Mouse (Mus musculus) heart, embryonic 11.5 days (tissue): Measurements from ENCODE around the gene Rita1. TPM values are rescaled to one million over a fixed set of nuclear protein-coding genes. Genes with fewer than 3 reads are reported as not detected.

Experiments used
- ATAC-seq: fragments of 200-750 bp; cut with Nextera tagmentation; replicated peaks from 2 replicates; pipeline ENCODE4 v1.8.0; 2017; ENCODE audit warnings: moderate library complexity; ENCODE audit not compliant: insufficient number of reproducible peaks, low FRiP score, low TSS enrichment
- H3K27ac ChIP-seq: fragments of 300-500 bp; sonication (generic); 2 replicates; pipeline ENCODE4 v1.5.1; 2014; ENCODE audit warnings: mild to moderate bottlenecking, low read depth, low read length
- H3K27me3 ChIP-seq: fragments of 300-500 bp; sonication (generic); 2 replicates; pipeline ENCODE4 v1.6.1; 2014; ENCODE audit warnings: mild to moderate bottlenecking, low read length, mixed read lengths; ENCODE audit not compliant: control insufficient read depth, insufficient read depth
- H3K36me3 ChIP-seq: fragments of 300-500 bp; sonication (generic); 2 replicates; pipeline ENCODE4 v1.6.1; 2014; ENCODE audit warnings: mild to moderate bottlenecking, low read length, moderate library complexity, mixed read lengths; ENCODE audit not compliant: control insufficient read depth, insufficient read depth
- H3K4me1 ChIP-seq: fragments of 300-500 bp; sonication (generic); 2 replicates; pipeline ENCODE4 v1.6.1; 2014; ENCODE audit warnings: low read length; ENCODE audit not compliant: control insufficient read depth, insufficient read depth
- H3K4me2 ChIP-seq: fragments of 300-500 bp; sonication (generic); 2 replicates; pipeline ENCODE4 v1.6.1; 2014; ENCODE audit warnings: mild to moderate bottlenecking, moderate library complexity
- H3K4me3 ChIP-seq: fragments of 300-500 bp; sonication (generic); 2 replicates; pipeline ENCODE4 v1.5.1; 2014; ENCODE audit warnings: low read depth, low read length
- H3K9ac ChIP-seq: fragments of 300-500 bp; sonication (generic); 2 replicates; pipeline ENCODE4 v1.6.1; 2014; ENCODE audit warnings: mild to moderate bottlenecking, low read depth, low read length, moderate library complexity
- H3K9me3 ChIP-seq: fragments of 300-500 bp; sonication (generic); replicated peaks from 2 replicates; pipeline ENCODE4 v1.6.1; 2016; ENCODE audit warnings: low read length; ENCODE audit not compliant: control insufficient read depth
- WGBS: fragments of 180-500 bp; shearing (Covaris S2); extraction: QIAGEN DNeasy Blood & Tissue Kit; methylation state at CpG from one replicate; pipeline ENCODE4 v1.1.7; 2014; ENCODE audit not compliant: insufficient replicate concordance; 5-methylcytosine and 5-hydroxymethylcytosine counted together
- polyA plus RNA-seq: library from polyadenylated mRNA; unstranded; fragments of >200 nt; fragmentation: Nextera tagmentation; extraction: Ambion mirVana; gene quantifications from 2 replicates; pipeline ENCODE4 v1.2.1, GENCODE M21; 2014

Rita1 gene
- polyA plus RNA-seq, 1 experiment from 2014 or later, result 5.6 TPM

DNA sequence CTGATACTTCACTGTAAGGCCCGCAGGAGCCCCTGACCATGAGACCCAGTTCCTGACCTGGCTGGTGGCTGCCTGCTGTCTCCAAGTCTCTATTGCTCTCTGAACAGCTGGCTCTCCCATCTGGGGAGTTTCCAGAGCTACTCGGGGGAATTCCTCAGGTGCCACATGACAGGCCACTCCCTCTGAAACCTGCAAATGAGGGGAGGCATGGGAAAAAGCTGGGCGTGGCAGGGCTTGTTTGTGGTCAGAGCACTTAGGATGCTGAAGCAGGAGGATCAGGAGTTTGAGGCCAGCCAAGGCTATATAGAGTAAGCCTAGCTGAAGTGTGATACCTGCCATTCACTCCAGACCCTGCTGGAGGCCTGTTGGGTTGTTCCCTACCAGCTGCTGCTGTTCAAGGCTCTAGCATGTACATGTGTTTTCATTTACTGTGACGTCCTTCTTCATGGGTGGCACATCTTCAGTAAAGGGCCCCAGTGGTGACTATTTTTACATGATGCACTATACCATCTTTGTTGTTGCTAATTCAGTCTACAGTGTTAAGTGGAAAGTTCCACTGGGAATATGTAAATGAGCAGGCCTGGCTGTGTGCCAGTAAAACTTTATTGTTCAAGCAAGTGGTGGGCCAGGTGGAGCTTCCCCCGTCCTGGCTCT lies 9.9 kb upstream of the Rita1 start:
- Histone ChIP-seq H3K4me2 (no peak overlapping the region), H3K9ac (no peak overlapping the region), H3K4me1 (no peaks in the 10 kb centered on the region), H3K36me3 (peaks cover 39% of the 10 kb centered on the region), H3K9me3 (no peaks in the 10 kb centered on the region), H3K4me3 (no peak overlapping the region), H3K27ac (no peak overlapping the region), H3K27me3 (no peaks in the 10 kb centered on the region)
- no peak for ATAC-seq
- 82% methylated on average over 5 of the region's 5 CpGs for WGBS

DNA sequence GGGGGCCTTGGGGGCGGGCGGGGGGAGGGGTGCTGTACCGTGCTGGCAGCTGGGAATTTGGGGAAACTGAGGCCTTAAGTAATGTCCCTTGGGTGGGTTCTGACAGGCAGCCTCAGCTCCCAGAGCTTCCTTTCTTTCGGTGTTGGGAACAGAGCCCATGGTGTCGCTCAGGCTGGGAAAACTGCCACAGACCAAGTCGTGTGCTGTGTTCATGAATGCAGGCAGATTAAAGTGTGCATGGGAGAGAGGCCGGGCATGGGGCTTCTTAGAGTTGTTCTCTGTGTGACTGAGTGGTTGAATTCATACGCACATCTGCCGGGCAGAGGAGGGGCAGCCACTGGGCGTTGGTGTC lies 9.4 kb upstream of the Rita1 start:
- Histone ChIP-seq H3K4me1 (no peaks in the 10 kb centered on the region), H3K36me3 (peaks cover 40% of the 10 kb centered on the region), H3K4me2 (no peak overlapping the region), H3K27me3 (no peaks in the 10 kb centered on the region), H3K9me3 (no peaks in the 10 kb centered on the region), H3K4me3 (no peak overlapping the region), H3K9ac (no peak overlapping the region), H3K27ac (no peak overlapping the region)
- ATAC-seq, result no peak
- WGBS, result 91% methylated on average over 10 of the region's 10 CpGs

DNA sequence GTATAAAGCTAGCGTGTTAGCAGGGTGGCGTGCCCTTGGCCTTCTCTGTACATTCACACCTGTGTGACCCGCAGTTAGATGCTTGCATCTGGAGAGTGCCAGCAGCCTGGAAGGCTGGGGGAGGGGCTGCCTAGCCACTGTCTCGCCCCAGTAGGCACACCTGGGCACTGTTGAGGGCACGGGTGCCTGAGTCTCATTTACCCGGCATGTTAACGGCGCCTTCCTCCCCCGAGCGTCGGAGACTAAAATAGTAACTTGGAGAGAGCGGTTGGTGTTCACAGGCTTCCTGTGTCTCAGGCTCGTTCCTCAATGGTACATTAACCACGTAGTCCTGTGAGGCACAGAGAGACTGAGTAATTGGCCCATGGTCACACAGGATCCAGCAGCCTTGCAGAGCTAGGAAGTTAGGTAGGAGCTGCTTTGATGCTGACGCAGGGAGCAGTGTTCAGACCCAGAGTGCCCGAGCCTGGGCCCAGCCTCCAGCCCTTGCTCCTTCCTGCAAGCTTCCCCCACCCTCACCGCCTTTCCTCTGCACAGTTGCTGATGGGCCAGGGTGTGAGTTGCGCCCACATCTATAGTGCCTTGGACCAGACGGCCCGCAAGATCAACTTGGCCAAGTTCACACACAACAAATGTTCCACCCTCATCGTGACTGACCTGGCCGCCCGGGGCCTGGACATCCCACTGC lies 8.8 kb upstream of the Rita1 start:
- Histone ChIP-seq H3K27me3 (no peaks in the 10 kb centered on the region), H3K9me3 (no peaks in the 10 kb centered on the region), H3K27ac (no peak overlapping the region), H3K4me3 (no peak overlapping the region), H3K4me1 (no peaks in the 10 kb centered on the region), H3K36me3 (peaks cover 39% of the 10 kb centered on the region), H3K4me2 (no peak overlapping the region), H3K9ac (no peak overlapping the region)
- ATAC-seq, result no peak
- 83% methylated on average over 23 of the region's 23 CpGs for WGBS

DNA sequence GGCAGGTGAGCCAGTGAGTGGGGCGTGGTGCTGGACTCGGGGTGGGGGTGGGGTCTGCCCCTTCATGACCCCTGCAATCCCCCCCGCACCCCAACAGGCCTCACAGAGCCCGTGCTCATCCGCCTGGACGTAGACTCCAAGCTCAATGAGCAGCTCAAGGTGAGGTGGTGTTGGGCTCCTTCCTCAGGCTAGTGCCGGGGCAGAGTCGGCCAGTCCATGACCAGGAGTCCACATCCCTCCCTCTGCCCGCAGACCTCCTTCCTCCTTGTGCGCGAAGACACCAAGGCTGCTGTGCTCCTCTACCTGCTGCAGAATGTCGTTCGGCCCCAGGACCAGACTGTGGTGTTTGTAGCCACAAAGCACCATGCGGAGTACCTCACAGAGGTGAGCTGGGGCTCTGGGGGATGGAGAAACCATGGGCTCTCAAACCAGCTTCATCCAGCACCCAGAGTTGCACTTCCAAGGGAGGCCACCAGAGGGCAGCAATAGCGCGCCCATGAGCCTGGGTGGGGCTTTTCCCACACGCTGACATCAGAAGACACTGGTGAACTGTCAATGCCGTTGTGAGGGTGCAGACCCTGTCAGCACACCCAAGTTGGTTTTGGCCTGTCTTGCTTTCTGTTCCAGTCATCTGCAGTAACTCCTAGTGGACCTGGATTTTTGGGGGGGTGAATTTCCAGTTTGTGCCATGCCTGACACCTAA lies 8.1 kb upstream of the Rita1 start:
- no peaks in the 10 kb centered on the region for H3K4me1 ChIP-seq
- no peak overlapping the region for H3K4me2 ChIP-seq
- no peaks in the 10 kb centered on the region for H3K9me3 ChIP-seq
- H3K9ac ChIP-seq, result no peak overlapping the region
- 71% methylated on average over 18 of the region's 18 CpGs for WGBS
- H3K4me3 ChIP-seq, result no peak overlapping the region
- no peak for ATAC-seq
- no peak overlapping the region for H3K27ac ChIP-seq
- no peaks in the 10 kb centered on the region for H3K27me3 ChIP-seq
- peaks cover 42% of the 10 kb centered on the region for H3K36me3 ChIP-seq

DNA sequence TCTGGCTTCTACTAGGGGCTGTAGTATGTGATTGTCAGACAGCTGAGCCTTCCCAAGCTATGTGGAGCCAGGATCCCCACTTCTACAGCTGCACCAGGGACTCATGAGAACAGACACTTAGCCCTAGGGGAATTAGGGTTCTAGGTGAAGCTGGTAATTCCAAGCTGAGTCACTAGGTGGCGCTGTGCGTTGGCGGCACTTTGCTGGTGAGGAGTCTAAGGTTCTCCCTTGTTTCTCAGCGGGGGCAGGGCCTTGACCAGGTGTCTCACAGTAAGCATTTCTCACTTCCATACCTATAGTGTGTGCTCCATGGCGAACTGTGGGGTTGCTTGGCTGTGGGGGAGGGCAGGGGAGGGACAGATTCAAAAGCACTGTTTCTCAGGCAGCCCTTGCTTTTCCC lies 6.8 kb upstream of the Rita1 start:
- H3K4me1 ChIP-seq, result no peaks in the 10 kb centered on the region; the same call in 1 of the 2 replicates
- H3K4me2 ChIP-seq, result no peak overlapping the region
- H3K9ac ChIP-seq, result no peak overlapping the region
- ATAC-seq, result no peak
- WGBS, result 20% methylated on average over 5 of the region's 5 CpGs
- no peak overlapping the region for H3K4me3 ChIP-seq
- no peaks in the 10 kb centered on the region for H3K9me3 ChIP-seq
- H3K27me3 ChIP-seq, result no peaks in the 10 kb centered on the region
- H3K27ac ChIP-seq, result no peak overlapping the region
- H3K36me3 ChIP-seq, result peaks cover 35% of the 10 kb centered on the region

DNA sequence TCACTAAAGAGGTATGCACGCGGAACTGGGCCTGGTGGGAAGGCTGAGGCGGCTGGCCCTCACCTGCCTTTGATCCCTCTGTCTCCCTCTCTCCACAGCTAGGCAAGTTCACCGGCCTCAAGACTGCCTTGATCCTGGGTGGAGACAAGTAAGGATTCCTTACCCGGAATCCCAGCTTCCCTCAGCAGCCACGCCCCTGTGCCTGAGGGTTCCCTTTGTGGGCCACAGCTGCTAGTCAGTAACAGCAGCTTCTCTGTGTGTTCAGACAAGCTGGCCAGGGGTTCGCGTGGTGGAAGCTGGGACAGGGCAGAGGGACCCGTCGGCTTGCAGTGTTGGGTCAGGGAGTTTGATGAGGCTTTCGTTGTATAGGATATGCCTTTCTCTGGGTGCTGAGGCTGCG lies 6.4 kb upstream of the Rita1 start:
- peaks cover 35% of the 10 kb centered on the region for H3K36me3 ChIP-seq
- ATAC-seq, result no peak
- H3K4me1 ChIP-seq, result peaks cover 4% of the 10 kb centered on the region; the same call in 1 of the 2 replicates
- 83% methylated on average over 12 of the region's 12 CpGs for WGBS
- no peak overlapping the region for H3K27ac ChIP-seq
- H3K27me3 ChIP-seq, result no peaks in the 10 kb centered on the region
- H3K9ac ChIP-seq, result no peak overlapping the region
- no peak overlapping the region for H3K4me3 ChIP-seq
- H3K9me3 ChIP-seq, result no peaks in the 10 kb centered on the region
- H3K4me2 ChIP-seq, result no peak overlapping the region

DNA sequence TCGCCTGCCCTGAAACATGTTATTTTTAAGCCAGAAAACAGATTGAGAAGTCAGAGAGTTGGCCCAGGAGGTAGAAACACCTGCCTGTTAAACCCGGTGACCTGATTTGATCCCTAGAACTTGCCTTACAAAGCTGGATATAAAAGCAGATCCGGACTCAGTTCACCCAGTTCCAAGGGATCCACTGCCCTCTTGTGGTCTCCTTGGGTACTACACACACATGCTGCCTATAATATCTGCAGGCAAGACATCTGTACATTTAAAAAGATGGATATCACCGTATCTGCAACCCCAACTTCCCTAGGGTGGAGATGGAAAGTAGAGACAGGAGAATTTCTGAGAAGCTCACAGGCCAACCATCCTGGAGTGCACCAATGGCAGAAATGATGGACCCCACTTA lies 3.5 kb upstream of the Rita1 start:
- H3K27ac ChIP-seq, result no peak overlapping the region
- H3K36me3 ChIP-seq, result peaks cover 31% of the 10 kb centered on the region
- no peak overlapping the region for H3K4me3 ChIP-seq
- ATAC-seq, result no peak
- peaks cover 11% of the 10 kb centered on the region for H3K4me1 ChIP-seq
- no peak overlapping the region for H3K4me2 ChIP-seq
- 94% methylated on average over 4 of the region's 4 CpGs for WGBS
- no peaks in the 10 kb centered on the region for H3K9me3 ChIP-seq
- no peak overlapping the region for H3K9ac ChIP-seq
- H3K27me3 ChIP-seq, result no peaks in the 10 kb centered on the region

- peak overlapping the region; percentile 85 for H3K27ac ChIP-seq
- no peaks in the 10 kb centered on the region for H3K9me3 ChIP-seq
- peak overlapping the region; percentile 85 for H3K4me2 ChIP-seq
- peak overlapping the region; percentile 82 for H3K4me3 ChIP-seq
- peak; percentile 91 for ATAC-seq
- under 1% methylated on average over 69 of the region's 69 CpGs for WGBS
- H3K27me3 ChIP-seq, result no peaks in the 10 kb centered on the region
- H3K4me1 ChIP-seq, result peaks cover 11% of the 10 kb centered on the region
- peaks cover 9% of the 10 kb centered on the region; the same call in 1 of the 2 replicates for H3K36me3 ChIP-seq
- peak overlapping the region; percentile 82 for H3K9ac ChIP-seq
Observed at GRCm38 (mm10) chr5:120612822-120613604, 624 bp upstream of the Rita1 start.
